Mouse (Mus musculus) forebrain, embryonic 14.5 days (tissue): ENCODE data around the gene Armc12. TPM values are rescaled to one million over a fixed set of nuclear protein-coding genes. Genes with fewer than 3 reads are reported as not detected.

Source experiments
- ATAC-seq: fragments of 200-750 bp; cut with Nextera tagmentation; 2 replicates; pipeline ENCODE4 v1.8.0; 2017; ENCODE audit warnings: mild to moderate bottlenecking, moderate library complexity
- DNase-seq: peaks from one replicate; pipeline ENCODE4 v3.0.0-alpha.2; 2015; ENCODE audit warnings: low spot score
- H3K27ac ChIP-seq: fragments of 300-500 bp; sonication (generic); 2 replicates; pipeline ENCODE4 v1.5.1; 2014; ENCODE audit warnings: low read depth, mild to moderate bottlenecking, control low read depth, low read length, moderate library complexity
- H3K27me3 ChIP-seq: fragments of 300-500 bp; sonication (generic); replicated peaks from 2 replicates; pipeline ENCODE4 v1.6.1; 2014; ENCODE audit warnings: low read length, control low read depth, mixed read lengths; ENCODE audit not compliant: control insufficient read depth, insufficient read depth
- H3K36me3 ChIP-seq: fragments of 300-500 bp; sonication (generic); 2 replicates; pipeline ENCODE4 v1.6.1; 2014; ENCODE audit warnings: low read length, control low read depth; ENCODE audit not compliant: control insufficient read depth, insufficient read depth
- H3K4me1 ChIP-seq: fragments of 300-500 bp; sonication (generic); 2 replicates; pipeline ENCODE4 v1.6.1; 2014; ENCODE audit warnings: antibody characterized with exemption, low read length, control low read depth; ENCODE audit not compliant: control insufficient read depth, insufficient read depth
- H3K4me2 ChIP-seq: fragments of 300-500 bp; sonication (generic); 2 replicates; pipeline ENCODE4 v1.6.1; 2014; ENCODE audit warnings: mild to moderate bottlenecking, control low read depth, low read length
- H3K4me3 ChIP-seq: fragments of 300-500 bp; sonication (generic); 2 replicates; pipeline ENCODE4 v1.5.1; 2014; ENCODE audit warnings: low read depth, low read length, control low read depth
- H3K9ac ChIP-seq: fragments of 300-500 bp; sonication (generic); 2 replicates; pipeline ENCODE4 v1.6.1; 2014; ENCODE audit warnings: mild to moderate bottlenecking, low read length, control low read depth, moderate library complexity
- H3K9me3 ChIP-seq: fragments of 300-500 bp; sonication (generic); replicated peaks from 2 replicates; pipeline ENCODE4 v1.6.1; 2016; ENCODE audit warnings: low read length, control low read depth, mixed read lengths; ENCODE audit not compliant: control insufficient read depth
- WGBS: fragments of 180-500 bp; shearing (Covaris S2); extraction: QIAGEN DNeasy Blood & Tissue Kit; methylation state at CpG from one replicate; pipeline ENCODE4 v1.1.7; 2014; 5-methylcytosine and 5-hydroxymethylcytosine counted together
- polyA plus RNA-seq: library from polyadenylated mRNA; unstranded; fragments of >200 nt; fragmentation: Nextera tagmentation; extraction: Ambion mirVana; gene quantifications from 2 replicates; pipeline ENCODE4 v1.2.1, GENCODE M21; 2014

Armc12 gene
- polyA plus RNA-seq = not detected in 2 replicates

DNA sequence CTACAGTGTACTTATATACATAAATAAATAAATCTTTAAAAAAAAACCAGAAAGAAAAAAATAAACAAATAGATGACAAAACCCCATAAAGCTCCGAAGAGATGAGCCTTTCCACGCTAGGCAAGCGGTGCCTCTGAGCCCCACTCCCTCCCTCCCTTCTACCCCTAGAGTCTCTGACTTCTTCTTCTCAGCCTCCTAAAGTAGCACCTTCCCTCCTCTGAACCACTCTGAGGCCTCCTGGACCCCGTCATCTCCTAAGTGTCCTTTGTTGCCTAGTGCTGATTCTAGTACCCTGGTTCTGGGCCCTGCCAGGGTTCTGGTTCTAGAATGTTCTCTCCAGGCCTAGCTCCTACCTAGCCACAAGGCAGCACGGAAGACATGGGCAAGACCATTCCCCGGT is at the start of gene Armc12:
TSS of gene Armc12 (plus strand) at position 301 of the 400 bp plus-strand sequence.
- H3K9ac ChIP-seq = no peak within 1 kb of the TSS
- WGBS = 86% methylated on average over 6 of the region's 6 CpGs
- ATAC-seq = no peak
- H3K9me3 ChIP-seq = no peaks in the 10 kb centered on the region
- 0 out of 2 replicates have a peak, but pooled peaks cover 4% of the 10 kb centered on the region for H3K27me3 ChIP-seq
- no peak within 1 kb of the TSS for H3K27ac ChIP-seq
- H3K4me1 ChIP-seq = no peaks in the 10 kb centered on the region
- H3K4me2 ChIP-seq = no peak within 1 kb of the TSS
- no peak within 1 kb of the TSS for H3K4me3 ChIP-seq
- H3K36me3 ChIP-seq = no peaks in the 10 kb centered on the region
- no peak for DNase-seq

DNA sequence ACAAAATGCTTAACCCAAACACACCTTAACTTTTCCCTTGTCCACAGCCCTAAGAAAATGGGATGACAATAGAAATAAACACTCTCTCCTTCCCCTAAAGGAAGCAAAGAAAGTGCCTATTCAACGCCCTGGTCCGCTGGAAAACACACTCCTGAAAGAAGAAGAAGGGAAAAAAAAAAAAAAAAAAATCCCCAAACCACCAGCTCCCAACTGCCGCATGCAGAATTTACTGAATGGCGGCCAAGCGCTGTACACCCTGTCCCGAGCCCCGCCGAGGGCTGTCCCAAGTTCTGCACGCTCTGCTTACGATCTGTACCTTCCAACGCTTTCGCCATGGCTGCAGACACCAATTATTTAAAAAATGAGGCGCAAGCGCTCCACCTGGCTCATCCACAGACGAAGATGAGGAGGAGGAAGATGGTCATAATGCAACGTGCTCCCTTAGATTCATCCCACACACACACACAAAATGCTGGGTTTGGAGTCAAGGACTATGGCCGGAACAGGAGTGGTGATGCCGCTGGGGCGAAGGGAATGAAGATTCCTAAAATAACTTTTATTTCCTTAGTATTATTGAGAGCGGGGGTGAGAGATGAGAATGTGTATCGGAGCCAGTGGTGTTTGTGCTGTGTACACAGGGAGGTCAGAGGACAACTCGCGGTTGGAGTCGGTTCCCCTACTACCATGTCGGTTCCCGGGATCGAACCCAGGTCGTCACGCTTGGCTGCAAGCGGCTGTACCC is 45.7 kb upstream of the Armc12 start:
- H3K4me3 ChIP-seq = peak overlapping the region; percentile 86
- 8% methylated on average over 30 of the region's 30 CpGs for WGBS
- H3K4me2 ChIP-seq = peak overlapping the region; percentile 79
- H3K4me1 ChIP-seq = peaks cover 5% of the 10 kb centered on the region; the same call in 1 of the 2 replicates
- peak overlapping the region; percentile 85 for H3K9ac ChIP-seq
- DNase-seq (peak; percentile 51), ATAC-seq (no peak; the same call in 1 of the 2 replicates)
- no peaks in the 10 kb centered on the region for H3K36me3 ChIP-seq
- H3K9me3 ChIP-seq = no peaks in the 10 kb centered on the region
- H3K27me3 ChIP-seq = no peaks in the 10 kb centered on the region
- H3K27ac ChIP-seq = peak overlapping the region; percentile 88

DNA sequence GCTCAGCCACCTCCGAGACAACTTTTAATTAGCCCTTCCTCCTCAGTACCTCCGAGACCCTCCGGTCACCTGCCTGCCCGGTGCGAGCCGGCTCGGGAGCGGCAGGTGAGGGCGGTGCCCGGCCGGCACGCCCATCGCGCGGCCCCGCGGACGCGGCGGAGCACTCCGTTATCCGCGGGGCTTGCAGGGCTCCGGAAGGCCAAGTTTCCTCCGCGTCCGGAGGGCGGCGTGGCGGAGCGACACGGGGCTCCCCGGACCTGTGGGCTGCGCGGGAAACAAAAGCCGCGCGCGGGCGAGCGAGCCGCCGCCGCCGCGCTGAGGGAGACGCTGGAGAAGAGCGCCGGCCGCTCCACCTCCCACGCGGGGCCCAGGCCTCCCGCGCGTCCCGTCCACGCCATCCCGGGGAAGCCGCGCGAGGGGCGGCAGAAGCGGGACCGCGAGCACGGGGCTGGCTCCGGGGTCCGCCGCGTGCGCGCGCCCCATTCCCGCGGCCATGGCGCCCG is 45.1 kb upstream of the Armc12 start:
- Histone ChIP-seq H3K4me3 (peak overlapping the region; percentile 86), H3K4me1 (peaks cover 5% of the 10 kb centered on the region; the same call in 1 of the 2 replicates), H3K36me3 (no peaks in the 10 kb centered on the region), H3K27me3 (no peaks in the 10 kb centered on the region), H3K27ac (peak overlapping the region; percentile 88), H3K9me3 (no peaks in the 10 kb centered on the region), H3K4me2 (peak overlapping the region; percentile 79), H3K9ac (peak overlapping the region; percentile 85)
- ATAC-seq (peak; percentile 62), DNase-seq (peak; percentile 56)
- under 1% methylated on average over 75 of the region's 77 CpGs for WGBS

DNA sequence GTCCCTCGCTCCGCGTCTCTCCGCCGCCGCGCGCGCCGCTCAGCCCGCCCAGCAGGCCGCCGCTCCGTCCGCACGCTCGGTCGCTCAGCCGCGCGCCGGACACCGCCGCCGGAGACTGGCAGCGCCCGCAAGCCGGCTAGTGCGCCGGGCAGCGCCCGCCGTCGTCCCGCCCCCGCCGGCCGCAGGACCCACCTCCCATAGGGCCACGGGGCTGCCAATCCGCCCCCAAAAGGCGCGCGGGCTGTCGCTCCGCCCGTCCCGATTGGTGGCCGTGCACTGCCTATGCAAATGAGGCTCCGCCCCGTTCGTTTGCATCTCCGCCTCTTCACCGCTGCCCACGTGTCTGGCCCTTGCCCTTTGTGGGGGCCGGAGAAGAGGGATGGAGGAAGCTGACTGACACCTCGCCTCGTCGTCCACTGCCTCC is 44.6 kb upstream of the Armc12 start:
- Histone ChIP-seq H3K27ac (peak overlapping the region; percentile 88), H3K9ac (peak overlapping the region; percentile 85), H3K27me3 (no peaks in the 10 kb centered on the region), H3K4me2 (peak overlapping the region; percentile 79), H3K4me3 (peak overlapping the region; percentile 86), H3K36me3 (no peaks in the 10 kb centered on the region), H3K4me1 (peaks cover 5% of the 10 kb centered on the region; the same call in 1 of the 2 replicates), H3K9me3 (no peaks in the 10 kb centered on the region)
- ATAC-seq (peak; percentile 100), DNase-seq (peak; percentile 98)
- 0% methylated on average over 22 of the region's 58 CpGs for WGBS

DNA sequence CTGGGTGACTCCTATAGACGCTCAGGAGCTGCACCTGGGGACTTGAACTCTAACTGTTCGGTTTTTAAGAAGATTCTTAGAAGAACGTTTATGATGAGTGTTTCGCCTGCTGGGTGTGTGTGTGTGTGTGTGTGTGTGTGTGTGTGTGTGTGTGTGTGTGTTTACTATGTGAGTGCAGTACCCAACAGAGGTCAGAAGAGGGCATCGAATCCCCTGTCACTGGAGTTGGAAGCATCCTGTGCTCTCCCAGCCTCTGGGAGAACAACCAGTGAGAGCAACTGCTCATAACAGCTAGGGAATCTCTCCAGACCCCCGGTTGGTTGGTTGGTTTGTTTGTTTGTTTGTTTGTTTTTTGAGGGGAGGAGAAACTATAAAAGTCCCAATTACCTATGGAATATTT is 43.9 kb upstream of the Armc12 start:
- 85% methylated on average over 6 of the region's 6 CpGs for WGBS
- no peak overlapping the region for H3K27ac ChIP-seq
- H3K9ac ChIP-seq = no peak overlapping the region
- peaks cover 5% of the 10 kb centered on the region; the same call in 1 of the 2 replicates for H3K4me1 ChIP-seq
- no peaks in the 10 kb centered on the region for H3K27me3 ChIP-seq
- H3K4me2 ChIP-seq = no peak overlapping the region; the same call in 1 of the 2 replicates
- ATAC-seq (no peak), DNase-seq (no peak)
- no peak overlapping the region for H3K4me3 ChIP-seq
- H3K9me3 ChIP-seq = no peaks in the 10 kb centered on the region
- H3K36me3 ChIP-seq = no peaks in the 10 kb centered on the region

DNA sequence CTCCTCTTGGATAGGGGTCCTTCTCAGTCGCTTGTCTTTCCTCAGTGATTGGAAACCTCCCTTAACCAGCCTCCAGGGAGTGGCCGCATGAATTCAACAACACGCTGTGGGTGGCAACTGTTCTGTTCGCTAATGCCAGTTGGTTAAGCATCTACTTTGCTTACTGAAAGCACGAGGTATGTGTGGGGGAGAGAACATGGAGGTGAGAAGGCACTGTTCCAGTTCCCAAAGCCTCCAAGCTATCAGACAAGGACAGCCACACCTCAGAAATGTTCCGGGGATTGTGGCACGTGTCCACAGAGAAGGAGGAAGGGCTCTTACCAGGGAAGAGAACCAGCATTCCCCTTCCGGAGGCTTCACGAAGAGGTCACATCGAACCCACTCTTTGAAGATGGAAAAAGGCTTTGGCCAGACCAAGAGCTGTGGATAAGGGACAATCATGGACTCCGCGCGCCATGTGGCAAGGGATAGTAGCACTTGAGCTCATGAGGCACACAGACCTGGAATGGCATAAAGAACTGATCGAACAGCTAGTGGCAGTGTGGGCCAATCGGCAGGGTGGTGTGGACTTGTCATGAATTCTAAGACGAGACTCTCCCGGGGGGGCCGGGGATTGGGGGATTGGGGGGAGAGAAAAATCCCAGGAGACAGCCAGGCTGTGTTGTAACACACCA is 42.9 kb upstream of the Armc12 start:
- H3K9me3 ChIP-seq = no peaks in the 10 kb centered on the region
- WGBS = 94% methylated on average over 18 of the region's 18 CpGs
- DNase-seq = no peak

DNA sequence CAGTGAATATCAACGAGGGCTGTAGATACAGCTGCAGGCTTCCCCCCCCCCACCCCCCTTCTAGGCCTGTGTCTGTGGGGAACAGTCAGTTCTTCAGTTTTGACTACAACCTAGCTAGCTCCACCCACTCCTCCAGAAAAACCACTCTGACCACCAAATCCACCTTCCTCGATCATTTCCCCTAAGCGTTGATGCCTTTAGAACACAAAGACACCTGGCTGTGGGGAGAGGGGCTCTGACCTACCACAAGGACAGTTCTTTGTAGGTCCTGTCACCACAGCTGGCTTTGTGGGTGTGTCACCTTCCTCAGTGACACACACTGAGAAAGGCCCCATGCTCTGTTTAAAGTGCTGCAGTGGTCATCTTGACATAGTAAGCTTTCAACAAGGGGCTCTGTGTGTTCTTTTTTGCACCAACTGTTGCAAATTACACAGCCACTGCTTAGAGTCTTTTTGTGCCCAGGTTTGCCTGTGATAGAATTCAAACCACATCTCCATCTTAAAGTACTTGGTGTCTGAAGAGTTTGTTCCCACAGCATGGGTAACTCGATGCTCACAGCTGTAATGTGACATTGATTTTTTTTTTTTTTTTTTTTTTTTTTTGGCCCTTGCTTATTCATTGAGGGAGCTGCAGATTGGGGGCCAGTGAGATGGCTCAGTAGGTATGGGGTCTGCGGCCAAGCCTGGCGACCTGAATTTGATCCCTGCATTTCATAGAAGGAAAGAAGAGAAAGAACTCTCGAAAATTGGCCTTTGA is 42.2 kb upstream of the Armc12 start:
- Histone ChIP-seq H3K9ac (no peak overlapping the region), H3K4me1 (peaks cover 5% of the 10 kb centered on the region; the same call in 1 of the 2 replicates), H3K27ac (no peak overlapping the region; the same call in 1 of the 2 replicates), H3K9me3 (no peaks in the 10 kb centered on the region), H3K36me3 (no peaks in the 10 kb centered on the region), H3K27me3 (no peaks in the 10 kb centered on the region), H3K4me2 (no peak overlapping the region), H3K4me3 (no peak overlapping the region)
- ATAC-seq = no peak
- WGBS = 72% methylated on average over 7 of the region's 7 CpGs
- DNase-seq = no peak

More for the DNA sequence above, 42.9 kb upstream of the Armc12 start:
- Histone ChIP-seq H3K27ac (no peak overlapping the region), H3K27me3 (no peaks in the 10 kb centered on the region), H3K4me2 (no peak overlapping the region), H3K36me3 (no peaks in the 10 kb centered on the region), H3K9ac (no peak overlapping the region), H3K4me3 (no peak overlapping the region), H3K4me1 (peaks cover 5% of the 10 kb centered on the region; the same call in 1 of the 2 replicates)
- no peak for ATAC-seq

DNA sequence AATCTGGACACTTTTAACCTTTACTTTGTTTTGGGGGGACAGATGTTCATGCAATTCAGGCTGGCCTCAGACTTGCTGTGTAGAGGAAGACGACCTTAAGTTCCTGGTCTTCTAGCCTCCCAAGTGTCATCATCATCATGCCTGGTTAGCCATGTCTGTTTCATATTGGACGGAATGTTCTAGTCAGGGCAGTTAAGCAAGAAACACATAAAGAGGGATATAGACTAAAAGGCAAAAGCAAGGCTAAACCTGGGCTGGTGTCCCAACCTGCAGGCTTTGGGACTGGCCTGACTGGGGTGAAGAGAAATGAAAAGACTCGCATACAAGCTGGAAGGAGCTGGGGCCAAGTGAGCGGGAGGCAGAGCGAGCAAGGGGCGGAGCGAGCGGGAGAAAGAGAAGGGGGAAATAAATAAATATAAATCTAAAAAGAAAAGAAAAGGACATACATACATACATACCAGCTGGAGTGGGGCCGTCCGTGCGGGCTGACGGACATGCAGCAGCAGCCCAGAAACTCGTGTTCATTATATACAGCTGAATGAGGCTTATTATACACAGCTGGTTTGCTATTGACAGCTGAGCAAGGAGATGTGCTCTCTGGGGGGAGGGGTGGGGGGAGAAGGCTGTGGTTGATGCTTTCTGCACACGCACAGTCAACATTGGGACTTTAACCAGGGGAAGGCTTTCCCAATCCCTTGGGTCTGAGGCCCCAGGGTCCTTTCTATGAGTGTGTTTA is 39.4 kb upstream of the Armc12 start:
- ATAC-seq (peak; percentile 52; the same call in 1 of the 2 replicates), DNase-seq (peak; percentile 46)
- H3K36me3 ChIP-seq = no peaks in the 10 kb centered on the region
- no peak overlapping the region for H3K9ac ChIP-seq
- H3K27ac ChIP-seq = peak overlapping the region; percentile 22; the same call in 1 of the 2 replicates
- no peak overlapping the region for H3K4me3 ChIP-seq
- H3K4me1 ChIP-seq = no peaks in the 10 kb centered on the region; the same call in 1 of the 2 replicates
- 64% methylated on average over 14 of the region's 14 CpGs for WGBS
- no peaks in the 10 kb centered on the region for H3K27me3 ChIP-seq
- H3K9me3 ChIP-seq = no peaks in the 10 kb centered on the region
- H3K4me2 ChIP-seq = no peak overlapping the region
